Mouse (Mus musculus) liver, adult 2 months (tissue): ENCODE data around the gene Fam169a.

Experiments used
- CTCF ChIP-seq: fragments of 200-500 bp; IDR thresholded peaks from 2 replicates; pipeline ENCODE4 v1.5.1; 2011; ENCODE audit warnings: low read depth, low read length, control low read depth
- POLR2A ChIP-seq: fragments of 200-500 bp; IDR thresholded peaks from 2 replicates; pipeline ENCODE4 v1.6.1; 2011; ENCODE audit warnings: low read length, control low read depth; ENCODE audit not compliant: insufficient read depth; ENCODE audit errors: extremely low read depth

GRCm38 (mm10) chr13:97034262-97034661 is 32.8 kb upstream of the Fam169a start, which contains the start of gene 1700029F12Rik:
- TF ChIP-seq CTCF (no peak), POLR2A (no peak)
